Mouse (Mus musculus) kidney, adult 11 months (tissue): ENCODE measurements around the gene Slc25a34.

ENCODE experiments used
- DNase-seq: peaks from one replicate; pipeline ENCODE4 v3.0.0; 2022

The Slc25a34 gene

DNA sequence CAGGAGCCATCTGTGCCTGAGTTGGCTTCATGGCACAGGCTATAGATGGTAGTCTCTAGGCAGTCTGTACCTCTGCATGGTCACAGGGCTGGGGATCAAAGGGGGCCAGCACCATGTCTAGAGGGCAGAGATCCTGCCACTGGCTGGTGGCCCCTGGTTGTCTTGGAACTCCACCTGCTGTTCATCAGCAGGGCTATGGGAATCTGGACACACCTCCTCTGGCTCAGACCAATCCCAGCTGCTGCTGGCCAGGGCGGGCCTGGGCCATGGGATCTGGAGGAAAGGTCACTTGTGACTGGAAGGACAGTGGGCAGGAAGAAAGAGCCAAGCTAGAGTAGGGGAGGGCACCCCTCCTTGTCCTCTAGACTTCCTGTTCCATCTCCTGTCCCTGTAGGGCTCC, at the start of gene Slc25a34:
TSS of gene Slc25a34 (minus strand) at position 156 of the 400 bp plus-strand sequence.
- DNase-seq = peak; percentile 95

DNA sequence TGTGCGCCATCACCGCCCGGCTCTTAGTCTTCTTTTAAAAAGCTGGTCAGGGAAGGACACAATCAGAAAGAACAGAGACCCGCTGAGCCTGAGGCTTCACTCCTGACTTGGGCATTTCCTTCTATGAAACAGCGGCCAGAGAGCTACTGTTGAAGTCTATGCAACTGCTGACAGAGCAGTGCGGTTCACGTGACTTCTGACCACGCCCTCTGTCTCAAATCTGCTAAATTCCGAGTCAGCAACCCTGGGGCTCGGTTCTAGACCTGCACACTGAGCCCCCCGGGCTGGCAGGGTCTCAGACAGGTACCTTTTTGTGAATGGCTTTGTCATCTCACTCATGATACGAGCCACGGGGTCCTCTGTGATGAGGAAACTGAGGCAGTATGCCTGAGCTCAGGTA, 48.7 kb upstream of the Slc25a34 start:
- DNase-seq = peak; percentile 29

DNA sequence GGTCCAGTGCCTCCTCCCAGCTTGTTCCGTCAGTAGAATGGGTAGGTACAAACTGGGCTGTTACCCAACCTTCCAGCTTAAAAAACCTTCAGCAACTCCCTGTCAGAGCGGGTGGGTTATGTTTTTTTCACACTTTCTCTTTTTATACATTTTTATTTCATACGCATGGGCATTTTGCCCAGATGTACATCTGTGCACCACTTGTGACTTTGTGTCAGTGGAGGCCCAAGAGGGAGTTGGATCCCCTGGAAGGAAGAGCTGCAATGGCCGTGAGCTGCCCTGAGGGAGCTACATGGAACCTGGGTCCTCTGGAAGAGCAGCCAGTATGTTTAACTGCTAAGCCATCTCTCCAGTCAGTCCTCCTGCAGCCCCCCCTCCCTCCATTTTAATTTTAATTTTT, 47.8 kb upstream of the Slc25a34 start:
- no peak for DNase-seq

DNA sequence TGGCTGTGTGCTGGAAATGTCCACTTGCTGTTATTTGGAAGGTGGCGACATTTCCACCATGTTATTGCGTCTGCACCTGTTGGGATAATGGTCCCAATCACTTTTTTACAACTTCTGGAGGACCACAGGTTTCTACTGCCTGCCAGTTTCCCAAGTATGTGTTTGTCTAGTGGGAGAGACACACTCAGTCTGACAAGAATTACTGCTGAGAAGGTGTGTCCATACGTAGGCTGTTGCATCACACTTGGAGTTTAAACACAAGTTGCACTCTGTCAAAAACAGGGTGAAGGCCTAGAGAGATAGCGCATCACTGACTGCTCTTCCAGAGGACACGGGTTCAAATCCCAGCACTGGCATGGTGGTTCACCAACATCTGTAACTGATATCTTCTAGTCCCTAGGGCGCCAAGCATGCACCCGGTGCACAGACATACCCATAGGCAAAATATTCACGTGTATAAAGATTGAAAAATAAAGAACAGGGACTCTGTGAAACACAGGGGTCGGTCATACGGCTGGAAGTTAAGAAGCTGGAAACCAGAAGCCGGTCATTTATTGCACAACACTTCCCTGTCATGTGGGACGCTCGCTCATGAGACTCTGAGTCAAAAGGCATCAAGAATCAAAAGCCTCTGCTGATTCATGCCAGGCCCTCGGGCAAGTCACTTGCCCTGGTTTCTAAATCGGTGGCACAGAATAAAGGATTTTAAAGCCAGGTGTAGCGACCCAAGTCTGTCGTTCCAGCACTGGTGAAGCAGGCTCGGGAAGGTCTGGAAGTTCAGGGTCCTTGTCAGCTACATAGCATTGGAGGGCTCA, 46.5 kb upstream of the Slc25a34 start:
- peak; percentile 25 for DNase-seq

DNA sequence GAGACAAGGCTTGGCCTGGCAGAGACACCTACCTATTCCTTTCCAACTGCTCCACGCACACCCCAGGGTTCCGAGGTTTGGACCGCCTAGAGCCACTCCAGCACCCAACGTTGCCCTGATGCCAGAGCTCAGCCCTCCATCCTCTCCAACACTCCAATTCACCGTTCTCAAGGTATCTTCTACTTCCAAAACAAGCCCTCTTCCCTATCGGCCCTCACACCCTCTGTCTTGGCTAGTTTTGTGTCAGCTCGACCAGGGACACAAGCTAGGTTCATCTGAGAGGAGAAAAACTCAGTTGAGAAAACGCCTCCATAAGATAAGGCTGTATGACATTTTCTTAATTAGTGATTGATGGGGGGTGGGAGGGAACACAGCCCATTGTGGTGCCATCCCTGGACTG, 41.2 kb upstream of the Slc25a34 start, which contains the start of gene Plekhm2:
TSS of gene Plekhm2 (minus strand) at position 101 of the 400 bp plus-strand sequence.
- no peak for DNase-seq

DNA sequence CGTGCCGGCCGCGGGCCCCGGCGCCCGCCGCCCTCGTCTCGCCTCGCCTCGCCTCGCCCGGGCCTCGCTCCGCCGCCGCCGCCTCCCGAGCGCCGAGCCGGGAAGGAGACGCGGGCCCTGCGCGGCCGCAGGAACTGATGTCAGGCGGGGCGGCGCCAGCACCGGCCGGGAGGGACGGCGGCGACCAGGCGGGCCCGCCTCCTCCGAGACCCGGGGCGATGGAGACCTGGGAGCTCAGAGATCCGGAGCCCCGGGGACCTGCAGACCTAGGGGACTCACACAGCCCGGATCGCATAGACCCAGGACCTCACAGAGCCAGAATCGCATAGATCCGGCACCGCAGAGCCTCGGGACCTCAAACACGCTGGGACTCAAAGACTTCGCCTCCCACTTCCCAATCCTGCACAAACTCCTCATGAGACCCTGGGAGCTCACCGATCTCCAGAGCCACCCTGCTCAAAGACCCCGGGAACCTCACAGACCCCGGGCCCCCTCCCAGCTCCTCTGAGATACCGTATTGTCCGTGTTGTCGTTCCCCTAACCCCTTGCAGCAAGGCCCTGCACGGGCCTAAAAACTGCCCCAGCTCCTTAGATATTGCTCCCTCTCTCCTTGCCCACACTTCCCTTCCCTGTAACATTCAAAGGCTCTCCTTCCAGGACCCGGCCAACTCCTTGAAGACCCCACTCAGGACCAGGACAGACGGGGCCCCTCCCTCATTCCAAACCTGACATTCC, 40.6 kb upstream of the Slc25a34 start:
- DNase-seq = peak; percentile 64

DNA sequence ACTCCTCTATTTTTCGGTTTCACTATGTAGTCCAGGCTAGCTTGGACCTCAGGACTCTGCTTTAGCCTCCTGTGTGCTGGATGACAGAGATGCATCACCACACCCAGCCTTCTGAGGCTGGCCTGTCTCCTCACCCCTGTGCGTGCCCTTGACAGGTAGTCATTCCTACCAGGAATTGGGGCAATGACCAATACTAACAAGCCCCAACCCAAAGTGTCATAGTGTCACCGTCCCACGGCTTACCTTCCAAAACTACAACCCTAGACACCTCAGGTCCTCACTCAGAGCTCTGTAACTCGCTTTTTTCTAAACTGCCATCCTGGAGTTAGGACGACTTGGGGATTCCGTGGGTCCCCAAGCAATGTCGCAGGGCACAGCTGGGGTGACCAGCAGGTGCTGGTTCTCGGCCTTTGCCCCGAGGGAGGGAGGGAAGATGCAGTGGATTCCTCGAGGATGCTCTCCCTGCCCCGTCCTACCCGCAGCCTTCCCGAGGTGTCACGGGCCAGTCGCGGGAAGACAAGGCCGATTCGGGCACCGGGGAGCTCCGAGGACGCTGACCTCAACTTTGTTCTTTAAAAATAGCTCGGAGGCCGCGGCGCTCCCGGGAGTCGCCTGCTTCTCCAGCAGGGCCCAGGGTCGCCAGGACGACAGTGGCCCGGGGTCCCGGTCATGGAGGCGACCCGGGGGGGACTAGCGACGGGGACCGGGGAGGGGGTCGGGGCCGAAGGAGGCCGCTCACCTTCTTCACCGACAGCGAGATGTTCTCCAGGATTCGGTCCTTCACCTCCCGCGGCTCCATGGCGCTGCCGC, 39.7 kb upstream of the Slc25a34 start:
- DNase-seq = peak; percentile 26

DNA sequence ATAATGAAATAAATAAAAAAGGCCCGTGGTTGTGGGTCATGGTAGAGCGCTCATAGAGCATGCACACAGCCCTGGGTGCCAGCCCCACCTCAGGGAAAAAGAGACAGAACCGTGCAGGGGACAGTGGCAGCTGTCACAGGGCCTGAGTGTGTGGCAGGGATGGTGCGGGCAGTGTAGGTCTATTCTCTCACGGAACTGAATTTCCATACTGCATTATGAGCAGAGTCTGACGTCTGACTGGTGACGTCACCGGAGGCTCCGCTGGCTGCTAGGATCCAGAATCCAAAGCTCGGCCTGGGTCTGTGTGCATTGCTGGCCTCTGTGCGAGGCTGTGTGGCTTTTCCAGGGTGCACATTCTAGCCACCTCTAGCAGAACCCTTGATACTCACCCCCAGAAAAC, 37.3 kb upstream of the Slc25a34 start:
- DNase-seq = no peak

DNA sequence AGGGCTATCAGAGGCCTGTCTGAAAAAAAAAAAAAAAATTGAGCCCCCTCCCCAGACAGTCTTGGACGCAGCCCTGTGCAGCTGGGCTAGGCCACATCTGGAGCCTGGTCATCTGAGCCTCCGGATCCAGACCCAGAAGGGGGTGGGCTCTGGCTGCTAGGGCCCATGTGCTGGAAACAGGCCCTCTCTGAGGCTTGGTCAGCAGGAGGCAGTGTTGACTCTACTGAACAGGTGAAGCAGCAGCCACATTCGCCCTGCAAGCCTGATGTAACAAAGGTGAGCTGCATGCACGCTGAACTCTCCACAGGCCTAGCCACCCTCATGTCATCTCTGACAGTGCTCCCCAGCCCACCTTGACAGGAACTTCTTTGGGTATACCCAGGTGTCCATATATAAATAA, 36.1 kb upstream of the Slc25a34 start:
- DNase-seq = no peak

DNA sequence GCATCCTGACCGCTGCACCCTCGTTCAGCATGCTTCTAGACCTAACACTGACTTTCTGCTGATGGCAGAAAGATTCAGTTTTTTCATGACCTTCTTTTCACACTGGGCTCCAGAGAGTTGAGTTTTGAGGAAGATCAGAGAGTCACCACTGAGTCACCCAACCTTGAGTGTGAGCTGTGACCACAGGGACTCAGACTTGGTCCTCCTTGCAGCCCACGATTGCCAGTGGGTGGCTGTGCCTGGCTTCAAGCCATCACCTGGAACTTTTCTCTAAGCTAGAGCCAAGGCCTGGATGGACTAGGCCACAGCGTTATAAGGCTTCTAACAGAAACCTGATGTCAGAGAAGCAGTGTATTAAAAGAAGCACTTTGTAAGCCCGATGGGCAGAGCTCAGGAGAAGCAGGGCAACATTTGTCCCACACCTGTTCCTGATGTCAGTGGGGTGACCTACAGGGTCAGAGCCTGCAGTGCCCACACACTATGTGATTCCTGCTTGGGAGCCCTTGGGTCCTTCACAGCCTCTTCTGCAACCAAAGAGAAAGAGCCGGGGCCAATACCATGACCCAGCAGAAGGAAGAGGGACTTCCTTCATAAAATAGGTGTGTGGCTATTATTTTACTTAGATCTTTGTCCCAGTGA, 35.3 kb upstream of the Slc25a34 start:
- no peak for DNase-seq

DNA sequence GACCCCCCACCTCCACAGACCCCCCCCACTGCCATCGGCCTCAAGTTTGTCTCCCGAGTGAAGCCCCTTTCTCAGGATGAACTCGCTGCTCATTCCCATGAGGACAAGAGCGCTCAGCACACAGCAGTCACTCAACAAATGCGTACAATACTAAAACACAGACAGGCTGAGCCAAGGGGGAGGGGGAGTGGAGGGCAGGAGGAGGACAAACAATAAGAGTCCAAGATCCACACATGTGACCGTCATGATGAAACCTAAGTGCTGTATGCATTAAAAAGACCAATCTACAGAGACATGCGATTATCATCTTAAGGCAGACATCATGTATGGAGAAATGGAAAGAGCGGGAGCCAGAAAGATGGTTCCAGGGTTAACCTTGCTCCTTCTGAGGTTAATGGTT, 33.3 kb upstream of the Slc25a34 start:
- DNase-seq = no peak

DNA sequence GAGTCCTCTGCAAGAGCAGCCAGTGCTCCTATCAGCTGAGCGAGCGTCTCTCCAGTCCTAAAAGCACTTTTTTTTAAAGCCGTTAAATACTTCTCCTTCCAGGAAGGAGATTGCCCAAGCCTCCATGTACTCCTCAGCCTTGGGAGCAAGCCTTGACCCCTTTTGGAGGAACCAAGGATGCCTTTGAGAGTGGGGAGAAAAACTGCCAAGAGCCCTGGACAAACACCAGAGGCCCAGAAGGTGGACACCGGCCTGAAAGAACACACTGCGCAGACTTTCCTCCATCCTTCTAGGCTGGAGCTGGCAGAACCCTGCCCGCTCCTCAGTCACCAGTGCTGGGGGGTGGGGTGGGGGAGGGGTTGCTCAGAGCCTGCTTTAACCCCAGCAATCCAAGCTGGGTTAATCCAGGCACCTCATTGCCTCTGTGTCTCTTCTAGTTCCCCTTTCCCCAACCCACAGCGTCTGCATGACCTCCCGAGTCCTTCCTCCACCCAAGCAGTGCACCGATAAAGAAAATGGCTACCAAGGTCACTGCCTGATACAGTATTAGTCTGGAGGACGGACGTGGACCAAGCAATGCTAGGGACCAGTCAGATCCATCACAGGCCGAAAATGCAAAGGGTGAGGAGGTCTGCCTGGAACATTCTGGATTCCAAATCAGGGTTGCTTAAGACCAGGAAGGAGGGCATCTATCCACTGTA, 32.4 kb upstream of the Slc25a34 start:
- DNase-seq = no peak

DNA sequence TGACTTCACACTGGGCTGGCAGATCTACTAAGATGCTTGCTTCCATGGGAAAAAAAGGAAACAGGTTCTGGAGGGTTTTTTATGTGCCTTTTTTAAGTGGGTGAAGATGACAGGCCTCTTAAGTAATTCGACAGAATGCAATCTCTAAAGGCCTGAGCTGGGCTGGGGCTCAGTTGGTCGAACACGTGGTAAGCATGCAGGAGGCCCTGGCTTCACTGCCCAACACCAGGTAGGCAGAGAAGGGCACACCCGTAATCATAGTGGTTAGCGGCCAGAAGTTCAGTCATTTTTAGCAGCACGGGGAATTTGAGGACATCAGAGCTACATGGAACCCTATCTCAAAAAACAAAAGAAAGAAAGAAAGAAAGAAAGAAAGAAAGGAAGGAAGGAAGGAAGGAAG, 30.9 kb upstream of the Slc25a34 start:
- no peak for DNase-seq

DNA sequence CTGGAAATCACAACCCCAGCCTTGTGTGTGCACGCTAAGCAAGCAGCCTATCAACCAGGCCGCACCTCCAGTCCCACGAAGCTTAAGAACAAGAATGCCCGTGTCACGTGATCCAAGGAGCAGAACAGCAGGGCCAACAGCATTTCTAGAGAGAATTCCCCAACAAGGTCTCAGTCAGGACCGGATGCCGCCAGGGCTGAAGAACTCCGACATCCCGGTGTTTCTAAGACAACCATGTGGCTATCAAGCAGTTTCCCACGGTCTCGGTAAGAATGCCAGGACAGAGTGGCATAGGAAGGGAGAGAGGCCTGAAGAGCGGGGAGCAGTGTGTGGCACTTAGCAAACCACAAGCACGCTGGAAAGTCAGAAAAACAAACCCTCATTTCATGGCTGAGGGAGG, 30.2 kb upstream of the Slc25a34 start:
- DNase-seq = no peak

DNA sequence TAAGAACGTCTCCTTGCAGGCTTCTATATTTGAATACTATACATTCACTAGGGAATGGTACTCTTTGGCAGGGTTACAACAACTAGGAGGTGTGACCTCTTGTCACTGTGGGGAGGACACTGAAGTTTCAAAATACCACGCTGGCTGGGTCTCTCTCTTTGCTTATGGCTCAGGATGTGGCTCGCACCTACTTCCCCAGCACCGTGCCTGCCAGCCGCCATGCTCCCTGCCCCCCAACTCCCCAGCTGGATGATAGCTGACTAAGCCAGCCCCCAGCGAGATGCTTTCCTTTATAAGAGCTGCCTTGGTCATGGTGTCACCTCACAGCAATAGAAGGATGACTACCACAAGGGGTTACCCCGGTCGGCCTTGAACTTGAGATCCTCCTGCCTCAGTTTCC, 29.4 kb upstream of the Slc25a34 start:
- DNase-seq = no peak

DNA sequence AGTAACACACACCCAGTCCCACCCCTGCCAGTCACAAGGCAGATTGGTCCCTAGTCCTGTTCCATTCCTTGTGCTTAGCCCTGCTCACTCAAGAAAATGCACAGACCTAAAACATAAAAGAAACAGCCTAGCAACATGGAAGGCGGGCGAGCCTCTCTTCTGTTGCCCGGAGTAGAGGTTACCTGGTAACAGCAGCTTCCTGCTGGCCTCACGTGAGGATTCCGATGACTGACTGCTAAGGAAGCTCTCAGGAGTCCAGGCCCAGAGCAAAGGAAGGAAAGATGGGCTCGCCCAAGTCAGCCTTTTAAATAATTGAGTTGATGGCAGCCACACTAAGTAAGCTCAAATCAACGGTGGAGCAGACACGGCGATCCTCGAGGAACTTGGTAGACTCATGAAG, 28.3 kb upstream of the Slc25a34 start:
- no peak for DNase-seq

DNA sequence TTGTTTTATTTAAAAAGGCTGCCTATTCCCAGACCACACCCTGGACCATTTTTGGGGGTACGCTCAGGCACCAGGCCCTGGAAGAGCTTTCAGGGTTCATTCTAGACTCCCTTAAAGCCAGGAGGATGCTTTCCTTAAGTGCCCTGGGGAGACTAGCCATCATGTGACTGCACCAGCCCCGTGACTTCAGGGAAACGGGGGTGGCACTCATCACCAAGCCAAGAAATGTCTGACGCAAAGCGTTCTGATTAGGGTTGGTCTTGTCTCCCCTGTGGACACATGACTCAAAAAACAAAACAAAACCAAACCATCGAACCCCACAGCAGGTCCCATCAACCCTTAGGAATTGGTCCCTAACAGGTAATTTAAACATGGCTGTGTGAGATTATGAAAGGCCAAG, 27.7 kb upstream of the Slc25a34 start:
- DNase-seq = no peak

DNA sequence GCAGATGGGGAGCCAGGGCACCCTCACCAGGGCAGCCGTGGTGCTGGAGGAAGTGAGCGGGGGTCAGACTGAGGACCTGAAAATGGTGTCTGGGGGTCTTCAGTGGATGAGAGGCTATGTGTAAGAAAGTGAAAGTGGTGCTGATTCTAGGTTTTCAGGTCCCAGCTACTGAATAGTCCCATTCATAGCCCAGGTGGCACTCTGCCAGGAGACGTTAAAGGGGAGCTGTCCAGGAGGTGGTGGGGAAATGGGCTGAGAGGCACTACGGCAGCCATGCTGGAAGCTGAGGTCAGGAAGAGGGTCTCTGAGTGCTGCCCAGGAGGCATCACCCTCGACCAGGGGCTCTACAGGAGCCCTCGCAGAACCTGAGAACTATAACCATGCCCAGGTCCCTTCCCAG, 25.6 kb upstream of the Slc25a34 start:
- DNase-seq = no peak

DNA sequence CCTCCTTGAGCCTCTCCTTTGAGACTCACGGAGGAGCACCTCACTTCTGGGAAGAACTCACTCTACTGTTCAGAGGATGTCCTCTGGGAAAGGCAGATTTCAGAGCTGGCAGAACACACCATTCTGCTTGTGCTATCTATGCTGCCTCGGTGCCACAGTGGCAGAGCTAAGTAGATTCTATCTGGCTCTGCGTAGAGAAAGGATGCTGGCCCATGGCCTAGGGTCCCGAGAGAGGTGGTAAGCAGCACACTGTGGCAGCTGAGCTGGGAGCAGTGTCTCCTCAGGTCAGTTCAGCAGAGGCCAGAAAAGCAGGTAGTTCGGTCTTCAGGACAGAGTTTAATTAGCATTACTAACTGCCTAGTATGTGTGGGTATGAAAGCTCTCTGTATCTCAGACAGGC, 24.6 kb upstream of the Slc25a34 start:
- no peak for DNase-seq

DNA sequence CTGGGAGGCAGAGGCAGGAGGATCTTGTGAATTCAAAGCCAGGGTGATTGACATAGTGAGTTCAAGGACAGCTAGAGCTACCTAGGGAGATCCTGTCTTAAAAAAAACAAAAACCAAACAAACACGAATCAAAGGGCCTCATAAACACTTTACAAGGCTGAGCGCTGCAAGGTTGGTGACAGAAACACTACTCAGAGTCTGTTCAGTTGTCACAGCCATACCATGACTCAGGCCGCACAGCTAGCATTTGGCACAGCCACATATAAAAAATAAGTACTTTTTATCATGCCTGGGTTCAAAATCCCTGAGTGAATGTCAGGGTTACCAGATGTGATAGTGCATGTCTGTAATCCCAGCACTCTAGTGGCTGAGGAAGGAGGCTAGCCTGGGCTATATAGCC, 23.6 kb upstream of the Slc25a34 start:
- no peak for DNase-seq

DNA sequence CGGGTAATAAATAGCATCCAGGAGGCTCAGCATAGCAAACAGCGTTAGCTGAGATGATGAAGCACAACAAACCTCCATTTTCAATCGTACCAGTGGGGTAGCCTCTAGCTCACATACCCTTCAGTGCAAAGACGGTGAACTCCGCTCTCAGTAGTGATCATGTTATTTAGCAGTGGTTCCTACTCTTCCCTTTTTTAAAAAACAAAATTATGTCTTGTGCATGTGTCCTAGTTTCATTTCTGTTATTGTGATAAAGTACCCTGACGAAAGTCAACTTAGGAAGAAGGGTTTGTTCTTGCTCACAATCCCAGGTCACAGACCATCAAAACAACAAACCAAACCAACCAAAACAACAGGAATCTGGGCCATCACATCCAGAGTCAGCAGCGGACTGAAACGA, 22.4 kb upstream of the Slc25a34 start:
- no peak for DNase-seq

DNA sequence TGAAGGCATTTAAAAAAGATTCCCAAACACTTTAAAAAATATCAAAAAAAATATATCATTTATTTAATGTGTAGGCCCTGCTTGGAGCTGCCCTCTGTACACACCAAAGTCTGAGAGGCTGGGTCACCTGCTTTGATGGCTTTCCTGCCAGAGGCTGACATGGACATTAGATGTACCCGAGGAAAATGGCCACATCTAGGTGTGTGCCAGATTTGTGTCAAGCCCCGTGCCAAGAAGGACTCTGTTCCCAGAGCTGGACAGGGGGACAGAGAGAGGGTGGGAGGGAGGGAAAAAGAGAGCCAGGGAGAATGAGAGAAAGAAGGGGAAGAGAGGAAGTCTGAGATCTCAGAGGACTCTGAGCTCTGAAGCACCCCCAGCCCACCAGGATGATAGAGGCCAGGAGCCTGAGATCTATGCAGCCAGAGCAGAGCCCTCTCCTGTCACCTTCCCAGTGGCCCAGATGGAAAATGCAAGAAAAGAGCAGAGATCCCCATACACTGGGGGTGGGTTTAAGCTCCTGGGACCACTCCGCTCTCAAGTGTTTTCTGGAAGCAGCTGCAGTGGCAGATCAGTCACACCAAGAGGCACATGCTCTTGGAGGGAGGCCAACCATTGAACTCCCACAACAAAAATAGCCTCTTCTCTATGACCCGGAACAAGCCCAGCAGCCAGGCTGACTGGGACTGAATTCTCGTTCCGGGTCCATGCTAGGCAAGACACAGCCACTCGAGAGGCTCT, 19.7 kb upstream of the Slc25a34 start:
- peak; percentile 86 for DNase-seq
